Mouse (Mus musculus) CD4-positive, CD25-positive, alpha-beta regulatory T cell, adult 4 months (primary cell): ENCODE data around the gene Srebf2. TPM values are rescaled to one million over a fixed set of nuclear protein-coding genes. Genes with fewer than 3 reads are reported as not detected.
A peak's percentile ranks its signal among the peaks of the same experiment; 100 is the strongest.
"Not testable (repeated sequence)": the region's sequence is repeated elsewhere in the genome, so short reads cannot be mapped to it uniquely, and the experiment has no call there.

Source experiments
- ATAC-seq: one replicate; pipeline ENCODE4 v1.8.0; 2017
- polyA plus RNA-seq, 2 experiments: library from polyadenylated mRNA; unstranded; fragments of 100-300 nt; shearing (Covaris generic); gene quantifications; one replicate each; pipeline ENCODE4 v1.2.1; 2017

Gene Srebf2
- polyA plus RNA-seq, 2 experiments from 2014 or later, result 32.2 to 56.0 TPM

DNA sequence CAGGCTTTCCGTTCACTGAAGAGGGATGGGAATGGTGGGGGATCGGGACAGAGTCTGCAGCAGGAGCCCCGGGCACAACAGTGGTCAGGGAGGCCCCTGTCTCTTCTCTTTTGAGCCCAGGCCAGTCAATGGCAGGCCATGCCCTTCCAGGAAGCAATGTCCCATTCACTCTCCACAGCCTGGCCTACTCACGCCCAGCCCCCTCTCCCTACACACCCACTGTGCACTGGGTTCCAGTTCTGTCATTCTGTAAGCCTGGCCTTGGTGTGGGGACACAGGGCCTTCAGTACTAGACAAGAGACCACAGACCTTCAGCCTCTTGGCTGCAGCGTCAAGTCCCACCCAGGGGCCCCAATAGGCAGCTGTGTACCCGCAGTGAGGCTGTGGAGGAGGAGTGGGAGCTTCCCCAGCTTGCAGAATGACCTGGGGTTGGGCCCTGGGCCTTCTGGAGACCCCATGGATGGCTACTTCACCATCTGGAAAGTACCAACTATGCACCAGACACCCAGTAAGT lies 83.2 kb downstream of the Srebf2 start:
- ATAC-seq, result no peak

DNA sequence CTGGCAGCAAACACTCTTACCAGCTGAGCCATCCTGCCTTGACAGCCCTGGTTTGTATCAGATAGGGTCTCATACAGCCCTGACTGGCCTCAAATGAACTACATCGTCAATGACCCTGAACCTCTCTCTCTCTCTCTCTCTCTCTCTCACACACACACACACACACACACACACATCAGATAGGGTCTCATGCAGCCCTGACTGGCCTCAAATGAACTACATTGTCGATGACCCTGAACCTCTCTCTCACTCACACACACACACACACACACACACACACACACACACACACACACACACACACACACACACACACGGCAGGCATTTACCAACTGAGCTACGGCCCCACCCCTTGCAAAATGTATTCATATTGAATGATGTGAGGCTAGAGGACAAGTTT lies 84.1 kb downstream of the Srebf2 start:
- ATAC-seq, result no peak

GRCm38 (mm10) chr15:82231591-82232378 lies 84.8 kb downstream of the Srebf2 start:
- ATAC-seq, result no peak

DNA sequence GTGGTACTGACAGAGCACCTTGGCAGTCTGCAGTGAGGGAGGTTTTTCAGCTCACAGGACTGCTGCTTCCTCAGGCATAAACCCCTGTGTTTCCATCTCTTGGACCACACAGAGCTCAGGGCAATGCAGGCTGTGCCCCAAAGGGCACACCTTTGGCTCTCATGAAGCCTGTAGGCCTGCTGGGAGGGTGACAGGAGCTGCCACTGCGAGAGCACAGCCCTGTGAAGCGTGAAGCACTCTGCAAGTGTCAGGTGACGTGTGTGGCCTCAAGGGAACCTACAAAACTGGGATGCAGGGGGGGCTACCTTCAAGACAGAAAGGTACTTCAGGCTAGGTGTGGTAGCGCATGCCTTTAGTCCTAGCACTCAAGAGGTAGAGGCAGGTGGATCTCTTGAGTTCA lies 85.7 kb downstream of the Srebf2 start:
- ATAC-seq, result no peak

DNA sequence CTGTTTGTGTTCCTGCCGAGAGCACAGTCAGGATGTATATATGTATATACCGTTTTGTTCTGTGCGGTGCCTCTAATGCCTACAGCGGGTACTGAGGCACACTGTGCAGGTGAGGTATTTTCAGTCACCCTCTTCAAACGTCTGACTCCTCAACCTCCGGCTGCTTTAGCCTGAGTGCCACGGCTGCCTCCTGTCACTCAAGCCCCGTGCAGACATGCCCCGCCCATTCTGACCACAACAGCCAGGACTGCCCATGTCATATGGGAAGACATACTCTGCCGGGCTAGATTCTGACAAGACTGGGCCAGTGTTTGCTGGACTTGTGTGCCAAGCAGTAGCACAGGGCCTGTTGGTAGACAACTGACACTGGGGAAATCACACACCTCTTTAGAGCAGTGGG lies 88.7 kb downstream of the Srebf2 start:
- no peak for ATAC-seq

- peak; percentile 87 for ATAC-seq
Measured at GRCm38 (mm10) chr15:82236565-82236964, 89.6 kb downstream of the Srebf2 start.

- no peak for ATAC-seq
Measured at GRCm38 (mm10) chr15:82243311-82243710, 96.3 kb downstream of the Srebf2 start.

DNA sequence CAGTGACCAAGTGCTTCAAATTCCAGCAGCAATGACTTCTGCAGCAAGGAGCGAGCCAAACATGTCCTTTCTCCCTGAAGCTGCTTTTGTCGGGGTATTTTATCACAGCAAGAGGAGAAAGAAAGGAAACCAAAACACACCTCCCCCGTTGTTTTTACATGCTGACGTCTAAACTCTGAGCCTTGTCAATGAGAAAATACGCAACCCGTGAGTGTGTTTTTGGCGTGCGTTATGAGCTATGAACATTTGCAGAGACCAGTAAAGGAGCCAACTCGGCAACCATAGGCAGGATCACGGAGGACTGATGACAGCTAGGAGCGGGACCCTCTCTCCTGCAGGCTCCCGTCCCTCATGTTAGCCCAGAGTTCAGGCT lies 96.7 kb downstream of the Srebf2 start:
- peak; percentile 3 for ATAC-seq

- ATAC-seq, result peak; percentile 99
Measured at GRCm38 (mm10) chr15:82244115-82244804, 97.3 kb downstream of the Srebf2 start, which contains the start of gene Cenpm. Gene Cenpm (minus strand): TSS chr15:82244748.

GRCm38 (mm10) chr15:82244805-82245161 lies 97.8 kb downstream of the Srebf2 start:
- not testable (repeated sequence) for ATAC-seq

GRCm38 (mm10) chr15:82247131-82247776 lies 100.3 kb downstream of the Srebf2 start:
- ATAC-seq, result no peak

DNA sequence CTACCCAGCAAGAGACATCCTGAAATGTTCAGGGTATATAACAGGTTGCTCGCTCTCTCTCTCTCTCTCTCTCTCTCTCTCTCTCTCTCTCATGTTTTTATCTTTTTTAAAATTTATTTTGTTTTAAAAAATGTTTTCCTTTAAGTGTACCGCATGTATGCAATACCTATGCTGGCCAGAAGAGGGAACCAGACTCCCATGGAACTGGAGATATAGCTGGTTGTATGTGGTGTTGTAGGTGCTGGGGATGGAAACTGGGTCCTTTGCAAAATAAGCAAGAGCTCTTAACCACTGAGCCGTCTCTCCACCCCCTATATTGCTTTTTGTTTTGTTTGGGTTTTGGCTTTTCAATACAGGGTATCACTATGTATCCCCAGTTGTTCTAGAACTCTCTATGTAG lies 104.6 kb downstream of the Srebf2 start:
- ATAC-seq, result no peak

DNA sequence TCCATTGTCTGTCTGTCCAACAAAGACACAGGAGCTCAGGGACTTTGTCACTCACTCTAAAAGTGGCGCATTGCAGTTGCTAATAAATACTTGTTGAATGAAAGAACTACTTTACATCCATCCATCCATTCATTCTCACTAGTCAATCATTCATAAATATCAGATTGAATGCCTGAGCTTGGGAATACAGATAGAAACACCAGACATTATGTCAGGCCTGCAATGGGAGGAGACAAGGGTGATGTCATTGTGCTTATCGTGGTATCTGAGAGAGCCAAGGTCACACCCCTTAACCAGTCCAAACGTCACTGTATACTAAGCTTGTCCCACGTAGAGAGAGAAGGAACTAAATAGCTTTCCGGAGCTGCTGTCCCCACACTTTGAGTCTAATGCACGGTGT lies 105.1 kb downstream of the Srebf2 start, which contains the start of gene 1500009C09Rik:
Gene 1500009C09Rik (plus strand): TSS at position 301 of the 400 bp plus-strand sequence.
- ATAC-seq, result no peak

Other genes starting within 250 kb of the Srebf2 start
- gene Polr3h, start 220.9 kb upstream of the Srebf2 start, polyA plus RNA-seq, result 10 to 100 TPM; 22.0 to 26.3 TPM
- not detected for gene Csdc2, start 210.4 kb upstream of the Srebf2 start, polyA plus RNA-seq
- 10 to 100 TPM; 11.4 to 14.4 TPM for gene Pmm1, start 186.3 kb upstream of the Srebf2 start, polyA plus RNA-seq
- gene 1700029P11Rik, start 166.6 kb upstream of the Srebf2 start, polyA plus RNA-seq, result not detected
- 10 to 100 TPM; 56.5 to 73.1 TPM for gene Xrcc6, start 159.3 kb upstream of the Srebf2 start, polyA plus RNA-seq
- gene Desi1, start 113.3 kb upstream of the Srebf2 start, polyA plus RNA-seq, result 10 to 100 TPM in 1 of 2 experiments, 1 to 10 TPM in 1; 7.8 to 10.2 TPM
- 100 to 1,000 TPM; 175 to 178 TPM for gene Snu13, start 99.6 kb upstream of the Srebf2 start, polyA plus RNA-seq
- not detected for gene 4930407I10Rik, start 88.0 kb upstream of the Srebf2 start, polyA plus RNA-seq
- not detected for gene Mei1, start 77.2 kb upstream of the Srebf2 start, polyA plus RNA-seq
- gene Ccdc134, start 19.3 kb upstream of the Srebf2 start, polyA plus RNA-seq, result 10 to 100 TPM; 18.5 to 26.0 TPM
- not detected for gene Shisa8, start 65.6 kb downstream of the Srebf2 start, polyA plus RNA-seq
- 10 to 100 TPM in 1 of 2 experiments, 1 to 10 TPM in 1; 2.2 to 10.5 TPM for gene Tnfrsf13c, start 77.2 kb downstream of the Srebf2 start, polyA plus RNA-seq
- 10 to 100 TPM in 1 of 2 experiments, 1 to 10 TPM in 1; 6.7 to 18.5 TPM for gene Cenpm, start 97.6 kb downstream of the Srebf2 start, polyA plus RNA-seq
- not detected for gene 1500009C09Rik, start 105.2 kb downstream of the Srebf2 start, polyA plus RNA-seq
- not detected for gene Sept3, start 127.7 kb downstream of the Srebf2 start, polyA plus RNA-seq
- gene Wbp2nl, start 151.8 kb downstream of the Srebf2 start, polyA plus RNA-seq, result not detected
- gene Naga, start 191.7 kb downstream of the Srebf2 start, polyA plus RNA-seq, result 10 to 100 TPM; 58.4 to 70.3 TPM
- 1 to 10 TPM; 3.4 to 5.0 TPM for gene Pheta2, start 191.8 kb downstream of the Srebf2 start, polyA plus RNA-seq
- gene Smdt1, start 191.8 kb downstream of the Srebf2 start, polyA plus RNA-seq, result 10 to 100 TPM; 76.9 to 95.0 TPM
- gene Ndufa6, start 207.1 kb downstream of the Srebf2 start, polyA plus RNA-seq, result 100 to 1,000 TPM; 433 to 535 TPM
- 10 to 100 TPM; 10.7 to 12.5 TPM for gene Cyp2d22, start 233.1 kb downstream of the Srebf2 start, polyA plus RNA-seq
- not detected for gene Cyp2d11, start 246.8 kb downstream of the Srebf2 start, polyA plus RNA-seq